Mouse (Mus musculus) spleen, adult 12 weeks (tissue): ENCODE measurements around the gene Atg16l1.

ENCODE experiments used
- DNase-seq: peaks from one replicate; pipeline ENCODE4 v3.0.0; 2022; ENCODE audit warnings: low spot score

Gene Atg16l1

GRCm38 (mm10) chr1:87829621-87830211, 74.0 kb downstream of the Atg16l1 start:
- DNase-seq, result no peak

GRCm38 (mm10) chr1:87836453-87836852, 80.8 kb downstream of the Atg16l1 start:
- DNase-seq, result no peak

- no peak for DNase-seq
These were observed 81.3 kb downstream of the Atg16l1 start for GRCm38 (mm10) chr1:87837018-87837417.

GRCm38 (mm10) chr1:87840411-87841208, 84.9 kb downstream of the Atg16l1 start:
- no peak for DNase-seq
